Mouse (Mus musculus) lung, embryonic 15.5 days (tissue): ENCODE data around the gene Cbx8. TPM values are rescaled to one million over a fixed set of nuclear protein-coding genes. Genes with fewer than 3 reads are reported as not detected.
A peak's percentile ranks its signal among the peaks of the same experiment; 100 is the strongest.

Experiments used
- ATAC-seq: fragments of 200-750 bp; cut with Nextera tagmentation; 2 replicates; pipeline ENCODE4 v1.8.0; 2017; ENCODE audit warnings: moderate number of reproducible peaks, borderline replicate concordance; ENCODE audit not compliant: low FRiP score, low TSS enrichment; ENCODE audit errors: extremely low read depth
- H3K27ac ChIP-seq: fragments of 300-500 bp; sonication (generic); 2 replicates; pipeline ENCODE4 v1.5.1; 2015; ENCODE audit warnings: moderate library complexity, mild to moderate bottlenecking, inconsistent platforms
- H3K27me3 ChIP-seq: fragments of 300-500 bp; sonication (generic); 2 replicates; pipeline ENCODE4 v1.6.1; 2015; ENCODE audit warnings: inconsistent platforms
- H3K36me3 ChIP-seq: fragments of 300-500 bp; sonication (generic); 2 replicates; pipeline ENCODE4 v1.6.1; 2015; ENCODE audit warnings: inconsistent platforms
- H3K4me1 ChIP-seq: fragments of 300-500 bp; sonication (generic); 2 replicates; pipeline ENCODE4 v1.6.1; 2015; ENCODE audit warnings: inconsistent platforms
- H3K4me2 ChIP-seq: fragments of 300-500 bp; sonication (generic); 2 replicates; pipeline ENCODE4 v1.6.1; 2015; ENCODE audit warnings: inconsistent platforms, mild to moderate bottlenecking, moderate library complexity
- H3K4me3 ChIP-seq: fragments of 300-500 bp; sonication (generic); 2 replicates; pipeline ENCODE4 v1.5.1; 2015; ENCODE audit warnings: mild to moderate bottlenecking, inconsistent platforms
- H3K9ac ChIP-seq: fragments of 300-500 bp; sonication (generic); 2 replicates; pipeline ENCODE4 v1.6.1; 2015; ENCODE audit warnings: inconsistent platforms
- H3K9me3 ChIP-seq: fragments of 300-500 bp; sonication (generic); 2 replicates; pipeline ENCODE4 v1.6.1; 2016; ENCODE audit warnings: inconsistent platforms
- WGBS: fragments of 180-500 bp; shearing (Covaris S2); methylation state at CpG from one replicate; pipeline ENCODE4 v1.1.7; 2015; 5-methylcytosine and 5-hydroxymethylcytosine counted together
- polyA plus RNA-seq: library from polyadenylated mRNA; unstranded; fragments of >200 nt; fragmentation: Nextera tagmentation; extraction: Ambion mirVana; gene quantifications from 2 replicates; pipeline ENCODE4 v1.2.1, GENCODE M21; 2015

Cbx8 gene
- polyA plus RNA-seq, 1 experiment from 2014 or later = 11.3 TPM

DNA sequence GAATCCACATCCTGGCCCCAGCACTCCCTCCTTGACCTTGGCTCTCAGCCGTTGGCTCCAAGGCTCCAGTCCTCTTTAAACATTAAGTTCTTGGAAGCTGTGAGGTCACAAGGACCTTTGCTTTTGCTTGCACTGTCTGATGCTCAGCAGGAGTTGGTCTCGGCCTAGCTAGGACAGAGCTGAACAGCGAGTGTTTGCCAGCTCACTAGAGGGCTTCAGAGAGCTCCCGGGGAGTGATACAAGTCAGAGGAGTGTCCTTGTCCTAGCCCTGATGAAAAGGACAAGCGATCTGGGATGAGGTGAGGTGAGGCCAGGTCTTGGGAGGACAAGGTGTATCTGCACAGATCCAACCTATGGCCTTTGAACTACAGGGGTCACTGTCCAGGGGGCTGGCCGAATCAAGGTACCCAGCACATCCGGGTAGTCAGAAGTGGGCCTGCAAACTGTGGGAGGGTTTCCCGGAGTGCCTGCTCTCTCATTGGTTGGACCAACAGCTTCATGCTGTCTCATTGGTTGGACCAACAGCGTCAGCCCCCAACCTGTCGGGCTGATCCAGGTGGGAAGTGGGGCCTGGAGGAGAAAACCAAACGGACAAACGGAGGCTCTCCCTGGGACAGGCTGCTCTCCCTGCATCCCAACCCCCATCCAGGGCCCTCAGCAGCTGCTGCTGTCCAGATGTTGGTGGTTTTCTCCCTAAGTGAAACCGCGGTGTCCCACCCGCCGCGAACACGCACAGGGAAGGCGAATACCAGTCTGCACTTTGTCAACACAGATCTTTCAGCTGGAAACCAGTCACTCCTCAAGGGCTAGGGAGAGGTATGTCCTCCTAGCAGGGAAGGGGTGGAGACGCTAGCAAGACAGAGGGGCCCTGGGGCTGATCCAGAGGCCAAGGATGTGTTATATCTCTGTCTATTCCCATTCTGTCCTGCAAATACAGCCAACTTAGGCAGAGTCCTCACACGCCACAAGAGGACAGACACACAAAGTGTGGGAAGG lies 33.0 kb downstream of the Cbx8 start:
- no peaks in the 10 kb centered on the region for H3K36me3 ChIP-seq
- H3K27ac ChIP-seq = peak overlapping the region; percentile 32; the same call in 1 of the 2 replicates
- no peaks in the 10 kb centered on the region for H3K4me1 ChIP-seq
- peak overlapping the region; percentile 44 for H3K4me2 ChIP-seq
- H3K27me3 ChIP-seq = no peaks in the 10 kb centered on the region
- no peaks in the 10 kb centered on the region for H3K9me3 ChIP-seq
- peak overlapping the region; percentile 30 for H3K4me3 ChIP-seq
- peak; percentile 76 for ATAC-seq
- WGBS = 17% methylated on average over 21 of the region's 21 CpGs
- peak overlapping the region; percentile 10; the same call in 1 of the 2 replicates for H3K9ac ChIP-seq

DNA sequence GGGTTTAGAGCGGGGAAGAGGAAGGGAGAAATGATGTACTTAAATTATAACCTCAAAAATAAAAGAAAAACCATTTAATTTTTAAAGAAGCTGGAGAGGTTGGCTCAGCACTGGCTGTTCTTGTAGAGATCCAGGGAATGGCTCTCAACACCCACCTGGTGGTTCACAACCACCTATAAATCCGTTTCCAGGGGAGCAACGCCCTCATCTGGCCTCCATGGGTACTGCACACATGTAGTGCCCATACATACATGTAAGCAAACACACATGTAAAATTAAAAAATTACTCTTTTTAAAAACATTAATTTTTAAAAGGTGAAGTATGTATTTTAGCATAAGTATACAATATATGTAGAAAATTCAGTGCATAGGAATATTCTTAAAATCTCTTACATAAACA lies 34.3 kb downstream of the Cbx8 start:
- no peak for ATAC-seq
- Histone ChIP-seq H3K4me1 (no peaks in the 10 kb centered on the region), H3K4me3 (no peak overlapping the region), H3K27me3 (no peaks in the 10 kb centered on the region), H3K36me3 (no peaks in the 10 kb centered on the region), H3K9me3 (no peaks in the 10 kb centered on the region), H3K9ac (no peak overlapping the region), H3K4me2 (no peak overlapping the region), H3K27ac (no peak overlapping the region)
- 67% methylated on average over 3 of the region's 3 CpGs for WGBS

DNA sequence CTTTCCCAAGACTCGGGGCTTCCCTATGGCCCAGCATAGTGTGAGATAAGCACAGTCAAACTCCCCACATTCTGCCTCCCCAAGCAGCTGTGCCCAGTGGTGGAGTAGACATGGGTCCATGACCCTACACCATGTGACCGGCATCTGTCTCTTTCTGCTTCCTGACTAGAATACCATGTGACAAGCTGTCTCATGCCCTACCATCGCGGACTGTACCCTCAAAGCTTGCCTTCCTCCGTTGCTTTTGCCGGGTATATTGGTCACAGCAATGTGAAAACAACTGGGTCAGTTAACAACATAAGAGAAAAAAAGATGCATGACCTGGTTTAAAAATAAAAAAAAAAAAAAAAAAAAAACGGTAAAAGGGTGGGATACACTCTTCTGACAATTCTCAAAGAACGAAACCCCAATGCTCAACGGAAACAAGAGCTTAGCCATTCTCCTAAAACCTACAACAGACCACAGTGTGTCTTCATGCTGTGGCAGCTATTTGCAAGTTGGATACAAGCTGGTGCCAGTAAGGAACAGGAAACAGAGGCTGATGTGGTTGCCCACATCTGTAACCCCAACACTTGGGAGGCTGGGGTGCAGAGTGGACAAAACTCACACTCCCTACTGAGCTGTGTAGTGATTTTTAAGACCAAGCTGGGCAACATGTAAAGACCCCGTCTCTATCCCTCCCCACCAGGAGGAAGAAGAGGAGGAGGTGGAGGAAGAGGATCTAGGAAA lies 35.1 kb downstream of the Cbx8 start:
- WGBS = 80% methylated on average over 10 of the region's 10 CpGs
- Histone ChIP-seq H3K36me3 (no peaks in the 10 kb centered on the region), H3K4me1 (no peaks in the 10 kb centered on the region), H3K9me3 (no peaks in the 10 kb centered on the region), H3K4me2 (no peak overlapping the region), H3K27ac (no peak overlapping the region), H3K9ac (no peak overlapping the region), H3K4me3 (no peak overlapping the region), H3K27me3 (peaks cover 2% of the 10 kb centered on the region; the same call in 1 of the 2 replicates)
- no peak for ATAC-seq

DNA sequence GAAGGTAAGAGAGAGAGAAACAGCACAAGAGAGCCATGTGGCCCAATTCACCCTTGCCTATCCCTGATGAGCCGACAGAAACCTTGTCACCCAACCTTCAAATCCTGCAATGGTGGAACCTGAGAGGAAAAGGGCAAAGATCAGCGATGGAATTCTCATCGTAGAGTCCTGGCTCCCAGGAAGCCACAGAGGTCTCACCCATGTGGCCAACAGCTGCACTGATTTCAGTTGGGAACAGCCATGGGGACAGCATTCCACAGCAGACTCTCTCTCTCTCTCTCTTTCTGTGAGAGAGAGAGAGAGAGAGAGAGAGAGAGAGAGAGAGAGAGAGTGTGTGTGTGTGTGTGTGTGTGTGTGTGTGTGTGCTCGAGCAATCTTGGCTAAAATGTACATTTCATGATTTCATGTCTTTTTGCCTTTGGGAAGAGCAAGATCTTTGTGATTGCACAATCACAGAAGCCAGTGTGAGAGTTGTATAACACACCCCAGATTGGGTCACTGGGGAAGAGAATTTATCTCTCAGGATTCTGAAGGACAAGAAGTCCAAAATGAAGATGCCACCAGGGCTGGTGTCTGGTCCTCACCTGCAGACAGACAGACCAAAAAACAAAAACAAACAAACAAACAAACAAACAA lies 39.2 kb downstream of the Cbx8 start:
- Histone ChIP-seq H3K9me3 (no peaks in the 10 kb centered on the region), H3K4me3 (no peak overlapping the region), H3K4me1 (peaks cover 13% of the 10 kb centered on the region), H3K27ac (no peak overlapping the region), H3K4me2 (no peak overlapping the region), H3K36me3 (no peaks in the 10 kb centered on the region), H3K27me3 (peaks cover 23% of the 10 kb centered on the region), H3K9ac (no peak overlapping the region)
- no peak for ATAC-seq
- 49% methylated on average over 4 of the region's 4 CpGs for WGBS

DNA sequence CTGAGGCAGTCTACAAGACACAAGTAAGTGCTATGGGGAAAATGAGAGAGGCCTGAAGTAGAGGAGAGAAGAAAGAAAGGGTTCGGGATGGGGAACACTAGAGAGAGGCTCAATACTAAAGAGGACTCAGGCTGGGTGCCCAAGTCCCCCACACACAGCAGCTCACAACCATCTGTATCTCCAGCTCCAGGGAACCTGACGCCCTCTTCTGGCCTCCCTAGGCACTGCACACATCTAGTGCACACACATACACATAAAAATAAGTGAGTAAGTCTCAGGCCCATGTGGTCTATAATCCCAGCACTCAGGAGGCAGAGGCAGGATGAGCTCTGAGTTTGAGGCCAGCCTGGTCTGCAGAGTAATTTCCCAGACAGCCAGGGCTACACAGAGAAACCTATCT lies 39.9 kb downstream of the Cbx8 start:
- Histone ChIP-seq H3K36me3 (no peaks in the 10 kb centered on the region), H3K27ac (no peak overlapping the region), H3K9me3 (no peaks in the 10 kb centered on the region), H3K4me1 (peaks cover 13% of the 10 kb centered on the region), H3K9ac (no peak overlapping the region), H3K4me2 (no peak overlapping the region), H3K27me3 (peaks cover 23% of the 10 kb centered on the region), H3K4me3 (no peak overlapping the region)
- ATAC-seq = no peak
- 64% methylated on average over 2 of the region's 2 CpGs for WGBS

DNA sequence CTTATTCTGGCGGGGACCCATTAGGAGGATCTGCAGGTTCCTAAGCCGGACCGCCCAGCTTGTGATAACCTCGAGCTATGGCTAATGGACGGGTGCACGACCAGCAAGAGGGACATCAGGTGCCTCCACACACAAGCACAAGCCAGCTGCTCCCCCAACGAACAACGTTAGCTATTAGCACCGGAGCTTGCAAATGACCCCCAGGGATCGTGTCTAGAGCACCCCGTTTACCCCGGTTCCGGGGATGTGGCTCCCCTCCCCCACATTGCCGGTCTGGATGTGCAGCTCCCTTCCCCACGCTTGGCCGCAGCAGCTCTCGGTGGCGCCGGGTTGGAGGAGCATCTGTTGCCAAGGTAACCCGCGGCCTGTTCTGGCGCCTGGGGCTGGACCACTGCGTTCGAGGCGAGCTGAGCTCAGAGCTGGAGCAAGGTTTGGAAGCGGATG lies 41.4 kb downstream of the Cbx8 start:
- ATAC-seq = no peak
- H3K27ac ChIP-seq = no peak overlapping the region
- 6% methylated on average over 26 of the region's 26 CpGs for WGBS
- peaks cover 13% of the 10 kb centered on the region for H3K4me1 ChIP-seq
- H3K9me3 ChIP-seq = no peaks in the 10 kb centered on the region
- H3K36me3 ChIP-seq = no peaks in the 10 kb centered on the region
- H3K4me3 ChIP-seq = no peak overlapping the region
- H3K4me2 ChIP-seq = no peak overlapping the region
- H3K27me3 ChIP-seq = peaks cover 23% of the 10 kb centered on the region
- H3K9ac ChIP-seq = no peak overlapping the region

DNA sequence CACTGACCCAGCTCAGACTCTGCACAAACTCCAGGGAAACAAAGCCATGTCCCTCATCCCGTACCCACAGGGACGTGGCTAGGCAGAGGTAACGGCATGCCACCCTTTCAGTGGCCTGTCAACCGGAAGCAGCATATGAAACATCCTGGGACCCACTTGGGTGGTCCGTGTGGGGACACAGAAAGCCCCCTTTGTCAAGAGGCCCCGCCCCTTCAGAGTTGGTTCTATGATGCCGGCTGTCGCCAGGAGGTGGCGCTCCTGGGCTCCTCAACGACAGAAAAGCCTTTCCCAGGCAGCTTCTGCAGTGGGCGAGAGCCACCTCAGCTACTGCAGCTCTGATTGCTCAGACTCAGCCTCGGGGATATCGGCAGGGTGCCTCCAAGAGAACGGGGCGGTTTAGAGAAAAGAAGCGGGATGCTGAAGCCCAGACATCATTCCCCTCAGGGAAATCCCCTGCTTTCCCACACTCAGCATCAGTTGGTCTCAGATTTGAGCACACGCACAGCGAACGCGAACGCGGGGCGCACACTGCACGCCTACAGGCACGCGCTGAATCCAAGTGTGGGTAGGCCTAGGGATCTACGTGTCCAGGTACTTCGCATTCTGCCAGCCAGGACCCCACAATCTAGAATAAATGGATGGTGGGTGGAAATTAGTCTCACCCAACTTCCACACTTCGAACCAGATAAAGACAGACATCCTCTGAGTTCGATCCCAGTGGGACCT lies 42.1 kb downstream of the Cbx8 start:
- ATAC-seq = peak; percentile 43; the same call in 1 of the 2 replicates
- H3K27me3 ChIP-seq = peaks cover 24% of the 10 kb centered on the region

DNA sequence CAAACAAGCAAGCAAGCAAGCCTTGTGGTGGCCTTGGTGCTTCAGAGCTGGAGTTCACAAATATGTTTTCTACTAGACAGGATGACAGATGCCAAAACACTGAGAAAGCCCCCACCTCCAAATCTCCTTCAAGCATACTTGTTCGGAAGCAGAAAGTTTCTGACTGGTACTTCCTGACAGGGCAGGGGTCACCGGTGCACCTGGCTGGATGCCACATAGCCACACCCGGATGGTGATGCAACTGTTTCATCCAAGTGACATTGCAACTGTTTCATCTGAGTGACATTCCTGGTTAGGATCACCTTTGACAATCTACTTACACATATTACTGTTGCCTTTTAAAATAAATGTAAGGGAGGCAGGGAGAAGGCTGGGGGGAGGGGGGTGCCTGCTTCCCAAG lies 43.6 kb downstream of the Cbx8 start:
- Histone ChIP-seq H3K4me2 (no peak overlapping the region), H3K27me3 (peaks cover 26% of the 10 kb centered on the region), H3K36me3 (no peaks in the 10 kb centered on the region), H3K27ac (no peak overlapping the region), H3K9ac (no peak overlapping the region), H3K9me3 (no peaks in the 10 kb centered on the region), H3K4me1 (peaks cover 13% of the 10 kb centered on the region), H3K4me3 (no peak overlapping the region)
- ATAC-seq = no peak
- 47% methylated on average over 3 of the region's 3 CpGs for WGBS

More for the DNA sequence above, 42.1 kb downstream of the Cbx8 start:
- H3K9ac ChIP-seq = no peak overlapping the region
- no peaks in the 10 kb centered on the region for H3K9me3 ChIP-seq
- peak overlapping the region; percentile 49 for H3K4me2 ChIP-seq
- no peak overlapping the region for H3K27ac ChIP-seq
- peaks cover 13% of the 10 kb centered on the region for H3K4me1 ChIP-seq
- no peaks in the 10 kb centered on the region for H3K36me3 ChIP-seq
- 0 out of 2 replicates have a peak overlapping the region, but pooled peaks have one; percentile 9 for H3K4me3 ChIP-seq
- WGBS = 8% methylated on average over 30 of the region's 30 CpGs

DNA sequence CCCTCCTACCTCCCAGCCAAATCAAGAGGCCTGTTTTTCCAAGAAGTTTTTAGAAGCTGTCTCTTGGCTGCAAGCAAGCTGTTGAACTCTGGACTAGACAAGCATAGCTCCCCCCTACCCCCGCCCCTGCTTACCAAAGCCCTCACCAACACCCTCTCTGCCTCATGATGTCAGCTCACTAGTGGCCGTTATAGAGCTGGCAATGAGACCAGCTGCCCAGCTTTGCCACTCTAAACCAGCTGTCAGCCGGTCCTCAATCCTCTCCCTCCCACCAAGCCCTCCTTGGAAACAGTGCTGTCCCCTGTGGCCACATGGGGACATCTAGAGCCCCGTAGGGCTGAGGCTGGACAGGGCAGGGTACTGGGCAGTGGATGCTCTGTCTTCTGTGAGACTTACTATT lies 45.3 kb downstream of the Cbx8 start:
- no peak for ATAC-seq
- peaks cover 21% of the 10 kb centered on the region for H3K27me3 ChIP-seq
- H3K4me1 ChIP-seq = peaks cover 13% of the 10 kb centered on the region
- H3K4me2 ChIP-seq = no peak overlapping the region
- H3K36me3 ChIP-seq = no peaks in the 10 kb centered on the region
- H3K9me3 ChIP-seq = no peaks in the 10 kb centered on the region
- H3K4me3 ChIP-seq = no peak overlapping the region
- no peak overlapping the region for H3K9ac ChIP-seq
- WGBS = 19% methylated on average over 4 of the region's 4 CpGs
- H3K27ac ChIP-seq = no peak overlapping the region

DNA sequence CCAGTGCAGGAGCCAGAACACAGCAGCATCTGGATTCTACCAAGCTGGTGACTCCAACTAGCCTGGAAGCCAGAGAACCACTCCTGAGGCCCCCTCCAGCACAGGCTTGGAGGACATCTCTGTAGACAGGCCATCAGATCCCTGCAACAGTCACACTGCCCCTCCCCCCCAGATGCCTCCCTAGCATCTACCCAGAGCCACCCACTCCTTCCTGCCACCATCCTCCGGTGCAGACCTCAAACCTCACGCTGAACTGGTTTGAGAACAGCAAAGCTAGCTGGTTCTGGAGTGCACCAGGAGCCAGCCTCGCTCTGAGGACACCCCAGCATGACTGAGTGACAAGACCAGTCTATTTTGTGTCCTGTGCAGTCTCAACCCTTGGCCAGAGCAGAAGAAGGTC lies 48.0 kb downstream of the Cbx8 start:
- no peak overlapping the region for H3K4me2 ChIP-seq
- 61% methylated on average over 3 of the region's 3 CpGs for WGBS
- no peaks in the 10 kb centered on the region for H3K36me3 ChIP-seq
- H3K9me3 ChIP-seq = no peaks in the 10 kb centered on the region
- H3K27me3 ChIP-seq = peaks cover 3% of the 10 kb centered on the region; the same call in 1 of the 2 replicates
- no peak overlapping the region for H3K4me3 ChIP-seq
- no peak overlapping the region for H3K27ac ChIP-seq
- H3K9ac ChIP-seq = no peak overlapping the region
- H3K4me1 ChIP-seq = no peaks in the 10 kb centered on the region
- ATAC-seq = no peak

DNA sequence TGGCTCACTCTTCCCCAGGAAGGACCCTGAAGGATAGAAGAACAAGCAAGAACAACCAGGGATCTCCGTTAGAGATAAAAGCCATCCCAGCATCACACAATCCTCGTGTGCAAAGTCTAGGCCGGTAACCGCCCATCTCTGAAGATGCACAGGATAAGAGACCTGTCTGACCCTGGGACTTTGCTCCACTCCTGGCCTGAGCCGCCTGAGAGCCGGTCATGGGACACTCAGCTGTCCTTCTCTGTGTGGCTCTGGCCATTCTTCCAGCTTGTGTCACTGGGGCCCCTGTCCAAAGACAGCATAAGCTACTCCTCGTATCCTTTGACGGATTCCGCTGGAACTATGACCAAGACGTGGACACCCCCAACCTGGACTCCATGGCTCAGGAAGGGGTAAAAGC lies 52.8 kb downstream of the Cbx8 start, which contains the start of gene Enpp7:
TSS of gene Enpp7 (plus strand) at position 190 of the 400 bp plus-strand sequence.
- WGBS = 88% methylated on average over 10 of the region's 10 CpGs
- Histone ChIP-seq H3K4me3 (no peak within 1 kb of the TSS), H3K4me1 (no peaks in the 10 kb centered on the region), H3K9ac (no peak within 1 kb of the TSS), H3K4me2 (no peak within 1 kb of the TSS), H3K27ac (no peak within 1 kb of the TSS), H3K36me3 (no peaks in the 10 kb centered on the region), H3K9me3 (no peaks in the 10 kb centered on the region), H3K27me3 (no peaks in the 10 kb centered on the region)
- ATAC-seq = no peak
